Mouse (Mus musculus) adrenal gland, adult 2 months (tissue): ENCODE measurements at regions not wholly inside any gene's neighbourhood (a gene's known extent, or its start where the extent isn't known, plus 50 kb on each side); places are given as distances from the start of the nearest gene placed in this dataset.

Experiments
- DNase-seq: peaks from one replicate; pipeline ENCODE4 v3.0.0; 2021
- microRNA-seq, 2 experiments: library from miRNA; unstranded; fragments of <30 nt; microRNA quantifications; one replicate each; pipeline ENCODE4 v1.2.0; 2021

- DNase-seq, result no peak
These were observed 57.2 kb upstream of the Ubash3b start for GRCm38 (mm10) chr9:41218702-41219101.

GRCm38 (mm10) chr9:41216248-41216647 is 54.8 kb upstream of the Ubash3b start:
- DNase-seq, result no peak

- DNase-seq, result no peak
These were observed 53.5 kb upstream of the Ubash3b start for GRCm38 (mm10) chr9:41215026-41215425.

- DNase-seq, result no peak
These were observed 51.5 kb upstream of the Ubash3b start for GRCm38 (mm10) chr9:41212943-41213529.

GRCm38 (mm10) chr9:41212303-41212901 is 50.9 kb upstream of the Ubash3b start:
- no peak for DNase-seq

GRCm38 (mm10) chr9:41211865-41212302 is 50.4 kb upstream of the Ubash3b start:
- no peak for DNase-seq

Small RNA genes in the stretch of these regions (microRNA-seq; reads per million reads assigned to microRNA genes)
- gene Mir100, result 1,952 to 2,580 reads per million in 2 experiments
- 270 to 303 reads per million in 2 experiments for gene Mir125b-1
- gene Mirlet7a-2, result 184 to 374 reads per million in 2 experiments
